Mouse (Mus musculus) liver, embryonic 11.5 days (tissue): ENCODE measurements around the gene Gm21974. TPM values are rescaled to one million over a fixed set of nuclear protein-coding genes. Genes with fewer than 3 reads are reported as not detected.

ENCODE experiments used
- ATAC-seq: fragments of 200-750 bp; cut with Nextera tagmentation; replicated peaks from 2 replicates; pipeline ENCODE4 v1.8.0; 2017; ENCODE audit warnings: moderate number of reproducible peaks, mild to moderate bottlenecking, moderate TSS enrichment, moderate library complexity; ENCODE audit not compliant: low FRiP score
- DNase-seq: peaks from one replicate; pipeline ENCODE4 v3.0.0-alpha.2; 2017; ENCODE audit warnings: low spot score
- H3K27ac ChIP-seq: fragments of 300-500 bp; sonication (generic); 2 replicates; pipeline ENCODE4 v1.5.1; 2014; ENCODE audit warnings: mild to moderate bottlenecking, low read depth, low read length, control low read depth
- H3K27me3 ChIP-seq: fragments of 300-500 bp; sonication (generic); replicated peaks from 2 replicates; pipeline ENCODE4 v1.6.1; 2014; ENCODE audit warnings: low read length, mixed read lengths; ENCODE audit not compliant: control insufficient read depth, insufficient read depth
- H3K36me3 ChIP-seq: fragments of 300-500 bp; sonication (generic); 2 replicates; pipeline ENCODE4 v1.6.1; 2014; ENCODE audit warnings: mild to moderate bottlenecking, low read length, moderate library complexity, mixed read lengths; ENCODE audit not compliant: control insufficient read depth, insufficient read depth
- H3K4me1 ChIP-seq: fragments of 300-500 bp; sonication (generic); replicated peaks from 2 replicates; pipeline ENCODE4 v1.6.1; 2014; ENCODE audit warnings: low read length, mixed read lengths; ENCODE audit not compliant: control insufficient read depth, insufficient read depth
- H3K4me2 ChIP-seq: fragments of 300-500 bp; sonication (generic); 2 replicates; pipeline ENCODE4 v1.6.1; 2014; ENCODE audit warnings: mild to moderate bottlenecking, control low read depth, moderate library complexity
- H3K4me3 ChIP-seq: fragments of 300-500 bp; sonication (generic); 2 replicates; pipeline ENCODE4 v1.5.1; 2014; ENCODE audit warnings: low read depth, low read length, control low read depth
- H3K9ac ChIP-seq: fragments of 300-500 bp; sonication (generic); 2 replicates; pipeline ENCODE4 v1.6.1; 2014; ENCODE audit warnings: low read depth, low read length, control low read depth
- H3K9me3 ChIP-seq: fragments of 300-500 bp; sonication (generic); 2 replicates; pipeline ENCODE4 v1.6.1; 2016; ENCODE audit warnings: low read length, inconsistent platforms, mixed read lengths; ENCODE audit not compliant: control insufficient read depth
- WGBS: fragments of 180-500 bp; shearing (Covaris S2); extraction: QIAGEN DNeasy Blood & Tissue Kit; methylation state at CpG from one replicate; pipeline ENCODE4 v1.1.7; 2014; 5-methylcytosine and 5-hydroxymethylcytosine counted together
- polyA plus RNA-seq: library from polyadenylated mRNA; unstranded; fragments of >200 nt; fragmentation: Nextera tagmentation; extraction: Ambion mirVana; gene quantifications from 2 replicates; pipeline ENCODE4 v1.2.1, GENCODE M21; 2014

Gm21974 gene
- polyA plus RNA-seq, 1 experiment from 2014 or later = 0.08 TPM

GRCm38 (mm10) chr7:127894480-127894879 lies 774 bp downstream of the Gm21974 start:
- Histone ChIP-seq H3K9me3 (no peaks in the 10 kb centered on the region), H3K27me3 (no peaks in the 10 kb centered on the region), H3K4me2 (peak overlapping the region; percentile 92), H3K4me3 (peak overlapping the region; percentile 66), H3K27ac (peak overlapping the region; percentile 46; the same call in 1 of the 2 replicates), H3K36me3 (peaks cover 5% of the 10 kb centered on the region; the same call in 1 of the 2 replicates), H3K9ac (peak overlapping the region; percentile 79; the same call in 1 of the 2 replicates), H3K4me1 (peaks cover 12% of the 10 kb centered on the region)
- WGBS = 79% methylated on average over 5 of the region's 5 CpGs
- no peak for ATAC-seq
- DNase-seq = no peak

GRCm38 (mm10) chr7:127890798-127891197 lies 4.5 kb downstream of the Gm21974 start, which contains the start of gene Prss53:
Gene Prss53 (minus strand): TSS chr7:127890970.
- no peak for ATAC-seq
- no peak for DNase-seq
- H3K9me3 ChIP-seq = no peaks in the 10 kb centered on the region
- H3K27ac ChIP-seq = no peak within 1 kb of the TSS
- H3K36me3 ChIP-seq = peaks cover 19% of the 10 kb centered on the region; the same call in 1 of the 2 replicates
- H3K4me1 ChIP-seq = peaks cover 5% of the 10 kb centered on the region
- no peak within 1 kb of the TSS for H3K4me3 ChIP-seq
- H3K4me2 ChIP-seq = no peak within 1 kb of the TSS
- WGBS = 54% methylated on average over 4 of the region's 4 CpGs
- no peaks in the 10 kb centered on the region for H3K27me3 ChIP-seq
- no peak within 1 kb of the TSS for H3K9ac ChIP-seq

- Histone ChIP-seq H3K4me2 (no peak overlapping the region), H3K36me3 (peaks cover 34% of the 10 kb centered on the region)
- WGBS = 63% methylated on average over 3 of the region's 3 CpGs
Observed at GRCm38 (mm10) chr7:127888821-127889220, 6.4 kb downstream of the Gm21974 start.

GRCm38 (mm10) chr7:127887781-127888180 lies 7.5 kb downstream of the Gm21974 start:
- Histone ChIP-seq H3K27me3 (no peaks in the 10 kb centered on the region), H3K4me1 (peaks cover 9% of the 10 kb centered on the region), H3K4me3 (no peak overlapping the region), H3K36me3 (peaks cover 41% of the 10 kb centered on the region), H3K27ac (no peak overlapping the region), H3K4me2 (no peak overlapping the region), H3K9ac (no peak overlapping the region), H3K9me3 (no peaks in the 10 kb centered on the region)
- 81% methylated on average over 3 of the region's 3 CpGs for WGBS
- ATAC-seq (no peak), DNase-seq (no peak)

More at GRCm38 (mm10) chr7:127888821-127889220, 6.4 kb downstream of the Gm21974 start:
- DNase-seq (no peak), ATAC-seq (no peak)
- Histone ChIP-seq H3K27ac (no peak overlapping the region), H3K9ac (no peak overlapping the region), H3K4me3 (no peak overlapping the region), H3K27me3 (no peaks in the 10 kb centered on the region), H3K9me3 (no peaks in the 10 kb centered on the region), H3K4me1 (peaks cover 7% of the 10 kb centered on the region; the same call in 1 of the 2 replicates)

- peaks cover 46% of the 10 kb centered on the region for H3K36me3 ChIP-seq
- ATAC-seq = no peak
- no peak overlapping the region for H3K9ac ChIP-seq
Observed at GRCm38 (mm10) chr7:127887191-127887590, 8.1 kb downstream of the Gm21974 start.

GRCm38 (mm10) chr7:127886551-127886950 lies 8.7 kb downstream of the Gm21974 start:
- Histone ChIP-seq H3K4me1 (peaks cover 9% of the 10 kb centered on the region), H3K4me3 (no peak overlapping the region), H3K4me2 (no peak overlapping the region), H3K36me3 (peaks cover 52% of the 10 kb centered on the region), H3K27me3 (no peaks in the 10 kb centered on the region), H3K9ac (no peak overlapping the region), H3K9me3 (peaks cover 6% of the 10 kb centered on the region), H3K27ac (no peak overlapping the region)
- ATAC-seq (no peak), DNase-seq (no peak)
- 95% methylated on average over 6 of the region's 6 CpGs for WGBS

More at GRCm38 (mm10) chr7:127887191-127887590, 8.1 kb downstream of the Gm21974 start:
- no peak overlapping the region for H3K27ac ChIP-seq
- WGBS = 85% methylated on average over 8 of the region's 8 CpGs
- no peak overlapping the region for H3K4me3 ChIP-seq
- H3K4me1 ChIP-seq = peaks cover 9% of the 10 kb centered on the region
- H3K27me3 ChIP-seq = no peaks in the 10 kb centered on the region
- H3K4me2 ChIP-seq = no peak overlapping the region
- DNase-seq = no peak
- H3K9me3 ChIP-seq = 0 out of 2 replicates have a peak, but pooled peaks cover 2% of the 10 kb centered on the region

- Histone ChIP-seq H3K36me3 (peaks cover 58% of the 10 kb centered on the region), H3K4me2 (no peak overlapping the region), H3K4me1 (peaks cover 9% of the 10 kb centered on the region), H3K9ac (no peak overlapping the region), H3K4me3 (no peak overlapping the region), H3K27me3 (no peaks in the 10 kb centered on the region), H3K27ac (no peak overlapping the region), H3K9me3 (peaks cover 11% of the 10 kb centered on the region)
- 69% methylated on average over 6 of the region's 6 CpGs for WGBS
- ATAC-seq (no peak), DNase-seq (no peak)
Observed at GRCm38 (mm10) chr7:127885951-127886350, 9.3 kb downstream of the Gm21974 start.

GRCm38 (mm10) chr7:127880431-127880830 lies 14.8 kb downstream of the Gm21974 start:
- no peak overlapping the region for H3K27ac ChIP-seq
- DNase-seq = no peak
- peaks cover 16% of the 10 kb centered on the region for H3K4me1 ChIP-seq
- peaks cover 75% of the 10 kb centered on the region for H3K36me3 ChIP-seq
- no peak for ATAC-seq
- peaks cover 26% of the 10 kb centered on the region for H3K9me3 ChIP-seq
- no peak overlapping the region for H3K4me3 ChIP-seq
- H3K4me2 ChIP-seq = no peak overlapping the region
- H3K9ac ChIP-seq = no peak overlapping the region
- H3K27me3 ChIP-seq = no peaks in the 10 kb centered on the region
- 89% methylated on average over 12 of the region's 12 CpGs for WGBS

GRCm38 (mm10) chr7:127879301-127879700 lies 16.0 kb downstream of the Gm21974 start:
- no peak for ATAC-seq
- DNase-seq = no peak
- Histone ChIP-seq H3K27me3 (no peaks in the 10 kb centered on the region), H3K4me3 (no peak overlapping the region), H3K27ac (no peak overlapping the region), H3K4me1 (peaks cover 13% of the 10 kb centered on the region), H3K4me2 (no peak overlapping the region), H3K9me3 (peaks cover 26% of the 10 kb centered on the region), H3K36me3 (peaks cover 66% of the 10 kb centered on the region), H3K9ac (no peak overlapping the region)
- 95% methylated on average over 9 of the region's 9 CpGs for WGBS
